Mouse (Mus musculus): ENCODE results near the gene C2cd4a. TPM values are rescaled to one million over a fixed set of nuclear protein-coding genes. Genes with fewer than 3 reads are reported as not detected.

C2cd4a gene
- polyA plus RNA-seq (2016; fragmentation: Nextera tagmentation; extraction: Ambion mirVana), result 0.27 and 0.42 TPM in 2 replicates

DNA sequence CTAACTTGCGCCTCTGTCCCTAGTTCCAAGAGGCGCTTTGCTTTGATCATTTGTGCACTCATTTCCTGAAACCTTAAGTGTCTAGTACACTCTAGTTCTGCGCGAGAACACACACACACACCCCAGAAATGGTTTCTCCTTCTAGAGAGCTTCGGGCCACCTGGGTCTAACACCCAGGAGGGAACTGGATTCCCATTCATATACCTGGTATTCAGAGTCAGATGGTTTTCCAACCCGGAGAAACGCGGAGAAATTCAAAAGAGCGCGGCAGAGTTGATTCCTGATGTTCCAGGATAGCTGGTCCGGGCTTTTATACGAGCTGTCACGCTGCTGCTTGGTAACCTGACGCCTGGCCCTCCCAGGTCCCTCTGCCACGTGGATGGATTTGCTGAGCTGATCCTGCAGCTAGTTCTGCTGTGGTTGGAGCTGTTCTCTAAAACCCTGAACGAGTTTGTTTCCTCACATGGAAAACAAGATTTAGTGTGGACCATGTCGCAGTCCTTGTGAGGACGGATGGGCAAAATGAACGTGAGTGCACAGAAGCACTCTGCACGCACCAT is at the start of gene C2cd4a:
TSS of gene C2cd4a (minus strand) at position 285 of the 560 bp plus-strand sequence.
- peaks cover 49% of the 10 kb centered on the region for H3K27me3 ChIP-seq (replicated peaks)
- no peaks in the 10 kb centered on the region for H3K36me3 ChIP-seq
- 4% methylated on average over 20 of the region's 20 CpGs for WGBS
- H3K9me3 ChIP-seq, result no peaks in the 10 kb centered on the region
- peak within 1 kb of the TSS; percentile 54 for H3K9ac ChIP-seq
- H3K4me1 ChIP-seq, result peaks cover 12% of the 10 kb centered on the region
- peak within 1 kb of the TSS; percentile 47 for H3K4me3 ChIP-seq
- no peak within 1 kb of the TSS for H3K27ac ChIP-seq
- no peak for ATAC-seq (ENCODE audit: low FRiP score, low read depth)
- peak within 1 kb of the TSS; percentile 71 for H3K4me2 ChIP-seq (replicated peaks)

DNA sequence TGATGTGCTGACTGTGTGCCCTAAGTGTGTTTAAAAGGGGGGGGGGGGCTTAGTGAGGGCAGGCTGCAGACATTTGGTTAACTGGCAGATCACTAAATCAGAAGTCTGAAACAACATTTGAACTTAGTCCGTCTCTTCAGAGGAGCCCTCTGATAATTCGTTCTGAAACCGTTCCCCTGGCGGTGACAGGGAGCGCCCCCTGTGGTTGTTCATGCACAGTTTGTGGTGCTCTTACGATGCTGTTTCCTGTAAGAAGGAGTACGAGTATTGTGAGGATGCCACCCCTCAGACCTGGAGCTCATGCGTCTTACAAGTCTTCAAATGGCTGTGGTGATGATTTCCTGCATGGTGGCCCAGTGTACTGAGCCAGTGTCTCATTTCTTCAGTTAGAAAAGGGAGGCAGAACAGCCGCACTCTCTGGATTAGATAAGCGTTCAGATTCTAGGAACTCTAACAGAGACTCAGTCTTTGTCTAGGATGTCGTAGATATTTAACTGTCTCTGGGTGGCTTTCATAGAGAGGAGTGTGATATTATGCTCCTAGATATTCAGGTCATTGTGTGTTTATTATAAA is 46.2 kb upstream of the C2cd4a start:
- ATAC-seq (ENCODE audit: low FRiP score, low read depth), result no peak
- no peak overlapping the region for H3K4me2 ChIP-seq (replicated peaks)
- WGBS, result 85% methylated on average over 11 of the region's 11 CpGs
- no peak overlapping the region for H3K4me3 ChIP-seq
- no peak overlapping the region for H3K27ac ChIP-seq
- no peak overlapping the region for H3K9ac ChIP-seq
- no peaks in the 10 kb centered on the region for H3K27me3 ChIP-seq (replicated peaks)
- no peaks in the 10 kb centered on the region for H3K9me3 ChIP-seq
- no peaks in the 10 kb centered on the region for H3K4me1 ChIP-seq
- H3K36me3 ChIP-seq, result peaks cover 6% of the 10 kb centered on the region; the same call in 1 of the 2 replicates

- Histone ChIP-seq H3K4me2 (replicated peaks) (no peak overlapping the region), H3K4me3 (no peak overlapping the region), H3K27me3 (replicated peaks) (no peaks in the 10 kb centered on the region), H3K9me3 (no peaks in the 10 kb centered on the region), H3K9ac (no peak overlapping the region), H3K27ac (no peak overlapping the region), H3K36me3 (peaks cover 6% of the 10 kb centered on the region; the same call in 1 of the 2 replicates), H3K4me1 (no peaks in the 10 kb centered on the region)
- ATAC-seq (ENCODE audit: low FRiP score, low read depth), result no peak
- 83% methylated on average over 14 of the region's 14 CpGs for WGBS
These were observed 45.1 kb upstream of the C2cd4a start for GRCm38 (mm10) chr9:67877081-67877718.

- Histone ChIP-seq H3K4me2 (replicated peaks) (no peak overlapping the region), H3K4me1 (no peaks in the 10 kb centered on the region), H3K9ac (no peak overlapping the region), H3K27me3 (replicated peaks) (no peaks in the 10 kb centered on the region), H3K36me3 (peaks cover 3% of the 10 kb centered on the region; the same call in 1 of the 2 replicates), H3K27ac (no peak overlapping the region), H3K4me3 (no peak overlapping the region), H3K9me3 (no peaks in the 10 kb centered on the region)
- 56% methylated on average over 2 of the region's 2 CpGs for WGBS
- ATAC-seq (ENCODE audit: low FRiP score, low read depth), result no peak
These were observed 43.2 kb upstream of the C2cd4a start for GRCm38 (mm10) chr9:67875337-67875736.

DNA sequence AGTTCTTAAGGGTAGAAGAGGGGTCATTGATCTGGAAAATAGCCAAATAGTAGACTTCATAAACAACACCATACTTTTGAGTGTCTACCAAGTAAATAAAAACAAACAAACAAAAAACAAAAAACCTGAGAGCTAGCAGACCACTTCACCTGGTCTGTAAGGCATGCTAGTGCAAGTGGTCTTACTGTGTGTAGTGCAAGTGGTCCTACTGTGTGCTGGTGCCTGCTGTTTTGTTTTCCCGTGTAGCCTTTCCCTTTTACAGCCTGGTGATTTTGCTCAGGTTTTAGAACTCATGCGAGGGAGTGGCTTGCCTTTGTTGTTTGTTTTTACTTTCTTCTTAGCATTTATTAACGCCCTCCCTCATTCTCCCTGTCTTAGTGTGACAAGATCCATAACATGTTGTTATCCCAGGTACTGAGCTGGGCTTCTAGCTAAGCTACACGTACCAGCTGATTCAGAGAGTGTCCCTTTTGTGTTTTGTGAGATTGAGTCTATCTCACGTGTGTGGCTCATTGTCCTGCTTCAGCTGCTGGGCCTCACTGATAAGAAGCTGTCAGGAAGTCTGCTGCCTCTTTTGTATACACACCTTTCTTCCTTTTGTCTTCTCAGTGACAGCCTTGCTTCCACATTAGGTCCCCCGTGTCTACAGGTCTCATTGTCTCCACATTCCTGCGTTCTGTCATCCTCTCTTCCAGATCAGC is 42.5 kb upstream of the C2cd4a start:
- no peaks in the 10 kb centered on the region for H3K27me3 ChIP-seq (replicated peaks)
- 78% methylated on average over 7 of the region's 7 CpGs for WGBS
- no peak overlapping the region for H3K4me3 ChIP-seq
- no peaks in the 10 kb centered on the region for H3K9me3 ChIP-seq
- no peaks in the 10 kb centered on the region for H3K36me3 ChIP-seq
- no peak overlapping the region for H3K4me2 ChIP-seq (replicated peaks)
- no peak overlapping the region for H3K27ac ChIP-seq
- no peaks in the 10 kb centered on the region for H3K4me1 ChIP-seq
- ATAC-seq (ENCODE audit: low FRiP score, low read depth), result no peak
- no peak overlapping the region for H3K9ac ChIP-seq

DNA sequence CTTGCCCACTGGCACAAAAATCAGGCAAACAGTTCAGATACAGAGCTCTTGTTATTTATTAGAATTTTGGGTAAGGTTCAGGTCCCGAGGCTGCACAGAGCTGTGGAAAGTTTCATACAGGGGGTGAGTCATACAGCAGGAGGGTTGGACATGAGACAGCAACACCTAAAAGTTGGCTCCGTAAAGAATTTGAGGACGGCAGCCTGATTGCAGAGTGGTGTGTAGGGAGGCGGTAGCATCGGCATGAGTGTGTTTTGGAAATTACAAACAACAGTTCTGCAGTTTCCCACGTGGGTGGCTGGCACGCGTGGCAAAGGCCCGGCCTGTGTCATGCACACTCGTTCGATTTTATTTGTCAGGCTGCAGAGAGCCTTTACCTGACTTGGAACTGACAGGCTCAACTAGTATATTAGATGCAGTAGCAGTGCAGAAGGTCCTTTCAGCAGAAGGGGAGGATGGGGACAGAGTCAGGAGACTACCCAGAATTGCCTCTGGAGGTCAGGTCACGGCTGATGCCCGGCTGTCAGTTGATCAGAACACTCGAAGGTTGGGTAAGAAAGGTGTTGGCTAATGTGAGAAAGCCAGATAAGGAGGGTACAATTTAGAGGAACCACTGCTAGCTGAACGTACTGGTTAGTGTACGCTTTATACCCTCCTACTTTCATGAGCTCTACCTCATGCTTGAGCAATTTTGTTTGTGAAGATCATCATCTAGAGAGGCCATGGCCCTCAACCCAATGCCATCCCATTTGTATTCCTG is 37.7 kb upstream of the C2cd4a start:
- 92% methylated on average over 16 of the region's 16 CpGs for WGBS
- H3K36me3 ChIP-seq, result no peaks in the 10 kb centered on the region
- no peaks in the 10 kb centered on the region for H3K4me1 ChIP-seq
- H3K27ac ChIP-seq, result no peak overlapping the region
- ATAC-seq (ENCODE audit: low FRiP score, low read depth), result no peak
- no peak overlapping the region for H3K4me2 ChIP-seq (replicated peaks)
- H3K9me3 ChIP-seq, result no peaks in the 10 kb centered on the region
- no peak overlapping the region for H3K4me3 ChIP-seq
- no peak overlapping the region for H3K9ac ChIP-seq
- H3K27me3 ChIP-seq (replicated peaks), result no peaks in the 10 kb centered on the region

GRCm38 (mm10) chr9:67867411-67867810 is 35.3 kb upstream of the C2cd4a start:
- Histone ChIP-seq H3K27me3 (replicated peaks) (no peaks in the 10 kb centered on the region), H3K9ac (no peak overlapping the region), H3K9me3 (no peaks in the 10 kb centered on the region), H3K4me1 (no peaks in the 10 kb centered on the region), H3K27ac (no peak overlapping the region), H3K36me3 (no peaks in the 10 kb centered on the region), H3K4me2 (replicated peaks) (no peak overlapping the region), H3K4me3 (no peak overlapping the region)
- 46% methylated on average over 6 of the region's 6 CpGs for WGBS
- no peak for ATAC-seq (ENCODE audit: low FRiP score, low read depth)

- Histone ChIP-seq H3K4me2 (replicated peaks) (no peak overlapping the region), H3K9me3 (no peaks in the 10 kb centered on the region), H3K27ac (no peak overlapping the region), H3K27me3 (replicated peaks) (no peaks in the 10 kb centered on the region), H3K4me3 (no peak overlapping the region), H3K36me3 (no peaks in the 10 kb centered on the region), H3K9ac (no peak overlapping the region), H3K4me1 (no peaks in the 10 kb centered on the region)
- ATAC-seq (ENCODE audit: low FRiP score, low read depth), result no peak
- WGBS, result 60% methylated on average over 7 of the region's 7 CpGs
These were observed 33.3 kb upstream of the C2cd4a start for GRCm38 (mm10) chr9:67865411-67865810.

DNA sequence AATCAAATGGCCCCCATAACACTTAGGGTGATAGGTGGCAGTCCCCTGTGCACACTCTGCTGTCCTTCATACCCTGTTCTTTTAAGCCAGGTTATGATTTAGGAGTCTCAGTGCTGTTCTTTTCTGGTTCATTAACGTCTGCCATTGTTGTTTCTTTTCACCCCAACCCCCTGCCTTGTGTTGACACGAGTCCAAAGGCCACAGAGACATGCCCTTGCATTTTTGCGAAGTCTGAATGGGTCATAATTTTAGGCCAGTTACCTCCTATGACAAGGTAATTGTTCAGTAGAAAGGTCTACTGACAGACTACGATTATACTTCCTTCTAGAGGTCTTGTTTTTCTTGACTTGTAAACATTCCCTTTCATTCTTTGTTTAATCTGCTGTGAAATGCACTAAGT is 31.9 kb upstream of the C2cd4a start:
- Histone ChIP-seq H3K27me3 (replicated peaks) (no peaks in the 10 kb centered on the region), H3K4me2 (replicated peaks) (no peak overlapping the region), H3K4me3 (no peak overlapping the region), H3K27ac (no peak overlapping the region), H3K9ac (no peak overlapping the region), H3K36me3 (no peaks in the 10 kb centered on the region), H3K4me1 (no peaks in the 10 kb centered on the region), H3K9me3 (no peaks in the 10 kb centered on the region)
- 19% methylated on average over 4 of the region's 4 CpGs for WGBS
- no peak for ATAC-seq (ENCODE audit: low FRiP score, low read depth)

- Histone ChIP-seq H3K36me3 (peaks cover under 1% of the 10 kb centered on the region; the same call in 1 of the 2 replicates), H3K9ac (no peak overlapping the region), H3K9me3 (no peaks in the 10 kb centered on the region), H3K4me2 (replicated peaks) (no peak overlapping the region), H3K27me3 (replicated peaks) (no peaks in the 10 kb centered on the region), H3K4me1 (no peaks in the 10 kb centered on the region), H3K27ac (no peak overlapping the region), H3K4me3 (no peak overlapping the region)
- 86% methylated on average over 5 of the region's 5 CpGs for WGBS
- no peak for ATAC-seq (ENCODE audit: low FRiP score, low read depth)
These were observed 31.2 kb upstream of the C2cd4a start for GRCm38 (mm10) chr9:67863332-67863731.

DNA sequence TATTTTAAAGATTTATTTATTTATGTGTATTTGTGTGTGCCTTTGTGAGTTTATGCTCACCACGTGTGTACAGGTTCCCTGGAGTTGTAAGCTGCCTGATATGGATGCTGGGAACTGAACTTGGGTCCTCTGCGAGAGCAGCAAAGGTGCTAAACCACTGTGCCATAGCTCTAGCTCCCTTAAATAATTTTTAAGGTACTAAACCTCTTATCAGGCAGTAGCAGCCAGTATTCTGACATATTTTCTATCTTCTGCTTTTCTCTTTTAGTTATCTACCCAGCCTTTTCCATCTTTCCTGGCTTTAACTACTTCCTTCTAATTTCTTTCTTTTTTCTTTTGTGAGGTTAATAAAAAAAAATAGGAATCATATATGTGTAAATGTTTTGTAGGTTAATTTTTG is 28.1 kb upstream of the C2cd4a start:
- H3K9me3 ChIP-seq, result no peaks in the 10 kb centered on the region
- H3K27me3 ChIP-seq (replicated peaks), result no peaks in the 10 kb centered on the region
- no peak for ATAC-seq (ENCODE audit: low FRiP score, low read depth)
- peaks cover 7% of the 10 kb centered on the region for H3K36me3 ChIP-seq
- H3K4me3 ChIP-seq, result no peak overlapping the region
- H3K4me2 ChIP-seq (replicated peaks), result no peak overlapping the region
- no peak overlapping the region for H3K9ac ChIP-seq
- no peaks in the 10 kb centered on the region for H3K4me1 ChIP-seq
- no peak overlapping the region for H3K27ac ChIP-seq
- 94% methylated on average over 2 of the region's 2 CpGs for WGBS

- ATAC-seq (ENCODE audit: low FRiP score, low read depth), result no peak
- H3K36me3 ChIP-seq, result peaks cover 7% of the 10 kb centered on the region
- H3K27me3 ChIP-seq (replicated peaks), result no peaks in the 10 kb centered on the region
- no peak overlapping the region for H3K4me2 ChIP-seq (replicated peaks)
- H3K9ac ChIP-seq, result no peak overlapping the region
- H3K4me1 ChIP-seq, result no peaks in the 10 kb centered on the region
- WGBS, result 90% methylated on average over 4 of the region's 4 CpGs
- no peak overlapping the region for H3K27ac ChIP-seq
- no peaks in the 10 kb centered on the region for H3K9me3 ChIP-seq
- no peak overlapping the region for H3K4me3 ChIP-seq
These were observed 19.0 kb upstream of the C2cd4a start for GRCm38 (mm10) chr9:67851150-67851549.

Data from neural tube, embryonic 12.5 days (tissue).